Mouse (Mus musculus) small intestine, adult 2 months (tissue): ENCODE results near the gene Hoxb4. TPM values are rescaled to one million over a fixed set of nuclear protein-coding genes. Genes with fewer than 3 reads are reported as not detected.

Experiments
- H3K27ac ChIP-seq: fragments of 200-500 bp; 2 replicates; pipeline ENCODE4 v1.5.1; 2012; ENCODE audit warnings: low read depth, low read length, control low read depth, inconsistent platforms; ENCODE audit not compliant: insufficient read depth
- H3K27me3 ChIP-seq: fragments of 200-500 bp; 2 replicates; pipeline ENCODE4 v1.6.1; 2012; ENCODE audit warnings: mild to moderate bottlenecking, moderate library complexity, low read length, inconsistent platforms; ENCODE audit not compliant: control insufficient read depth, insufficient read depth
- H3K36me3 ChIP-seq: fragments of 200-500 bp; 2 replicates; pipeline ENCODE4 v1.6.1; 2012; ENCODE audit warnings: mild to moderate bottlenecking, low read length, control low read depth, inconsistent platforms; ENCODE audit not compliant: control insufficient read depth, insufficient read depth
- H3K4me1 ChIP-seq: fragments of 200-500 bp; 2 replicates; pipeline ENCODE4 v1.6.1; 2012; ENCODE audit warnings: low read length, inconsistent platforms, mixed read lengths; ENCODE audit not compliant: control insufficient read depth, insufficient read depth, insufficient read length
- H3K4me3 ChIP-seq: fragments of 200-500 bp; 2 replicates; pipeline ENCODE4 v1.5.1; 2012; ENCODE audit warnings: low read depth, mild to moderate bottlenecking, control low read depth, inconsistent platforms, low read length, moderate library complexity
- CTCF ChIP-seq: fragments of 200-500 bp; IDR thresholded peaks from 2 replicates; pipeline ENCODE4 v1.5.1; 2012; ENCODE audit warnings: low read depth, mild to moderate bottlenecking, control low read depth, inconsistent platforms, low read length, moderate library complexity, mixed read lengths; ENCODE audit not compliant: insufficient replicate concordance, insufficient read length; ENCODE audit errors: extremely low read depth
- POLR2A ChIP-seq: fragments of 200-500 bp; IDR thresholded peaks from 2 replicates; pipeline ENCODE4 v1.6.1; 2012; ENCODE audit warnings: low read depth, mild to moderate bottlenecking, control low read depth, inconsistent platforms, low read length, moderate library complexity
- WGBS: fragments of 180-500 bp; shearing (Covaris S2); methylation state at CpG from one replicate; pipeline ENCODE4 v1.1.7; 2018; 5-methylcytosine and 5-hydroxymethylcytosine counted together
- polyA plus RNA-seq: library from polyadenylated mRNA; depleted of rRNA; stranded (reverse); fragments of >200 nt; gene quantifications from 2 replicates; pipeline ENCODE4 v1.2.3, GENCODE M21; 2012

Hoxb4 gene
- polyA plus RNA-seq, 1 experiment: 2.9 TPM

DNA sequence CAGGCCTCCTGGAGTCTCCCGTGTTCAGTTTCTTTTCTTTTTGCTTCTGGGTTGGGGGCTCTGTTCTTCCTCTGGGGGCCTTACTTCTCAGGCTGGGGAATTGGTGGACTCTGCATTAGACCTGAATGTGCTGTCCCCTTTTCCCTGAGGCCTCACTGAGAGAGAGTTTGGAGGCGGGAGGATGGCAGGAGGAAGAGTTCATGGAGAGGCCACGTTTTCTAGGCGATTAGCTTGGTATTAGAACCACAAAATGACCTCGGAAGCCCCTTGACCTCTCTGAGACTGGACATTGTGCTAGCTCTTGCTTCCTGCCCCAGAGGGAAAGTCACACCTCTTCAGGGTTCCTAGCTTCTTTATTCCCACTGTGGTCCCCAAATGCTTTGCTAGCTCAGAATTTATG lies 6.1 kb downstream of the Hoxb4 start:
- peak overlapping the region; percentile 58 for H3K27ac ChIP-seq
- H3K27me3 ChIP-seq: peaks cover 21% of the 10 kb centered on the region
- H3K4me1 ChIP-seq: peaks cover 5% of the 10 kb centered on the region; the same call in 1 of the 2 replicates
- no peak overlapping the region for H3K4me3 ChIP-seq
- 45% methylated on average over 5 of the region's 5 CpGs for WGBS
- TF ChIP-seq CTCF: no peak
- no peak for TF ChIP-seq POLR2A
- peaks cover 2% of the 10 kb centered on the region; the same call in 1 of the 2 replicates for H3K36me3 ChIP-seq

DNA sequence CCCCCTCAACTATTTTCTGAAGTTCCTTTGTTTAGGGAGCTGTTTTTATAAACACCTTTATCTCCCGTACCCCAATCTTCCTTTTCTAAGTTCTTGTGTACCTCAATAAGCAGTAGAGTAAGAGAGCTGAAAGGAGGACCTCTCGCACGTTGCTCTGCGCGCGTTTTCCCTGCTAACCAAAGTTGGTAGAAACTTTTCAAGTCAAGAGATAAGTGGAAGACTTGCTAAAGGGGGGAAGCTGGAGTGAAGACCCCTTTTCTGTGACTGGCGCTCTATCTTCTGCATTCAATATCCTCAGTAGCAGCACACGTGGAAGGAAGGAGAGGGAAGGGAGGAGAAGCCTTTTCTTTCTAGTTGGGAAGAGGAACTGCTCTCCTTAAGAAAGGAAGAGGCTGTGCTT lies 6.9 kb downstream of the Hoxb4 start:
- peaks cover 2% of the 10 kb centered on the region; the same call in 1 of the 2 replicates for H3K36me3 ChIP-seq
- H3K4me1 ChIP-seq: peaks cover 2% of the 10 kb centered on the region; the same call in 1 of the 2 replicates
- TF ChIP-seq POLR2A (no peak), CTCF (no peak)
- 50% methylated on average over 8 of the region's 8 CpGs for WGBS
- peak overlapping the region; percentile 49 for H3K27ac ChIP-seq
- no peak overlapping the region for H3K4me3 ChIP-seq
- peaks cover 13% of the 10 kb centered on the region for H3K27me3 ChIP-seq

DNA sequence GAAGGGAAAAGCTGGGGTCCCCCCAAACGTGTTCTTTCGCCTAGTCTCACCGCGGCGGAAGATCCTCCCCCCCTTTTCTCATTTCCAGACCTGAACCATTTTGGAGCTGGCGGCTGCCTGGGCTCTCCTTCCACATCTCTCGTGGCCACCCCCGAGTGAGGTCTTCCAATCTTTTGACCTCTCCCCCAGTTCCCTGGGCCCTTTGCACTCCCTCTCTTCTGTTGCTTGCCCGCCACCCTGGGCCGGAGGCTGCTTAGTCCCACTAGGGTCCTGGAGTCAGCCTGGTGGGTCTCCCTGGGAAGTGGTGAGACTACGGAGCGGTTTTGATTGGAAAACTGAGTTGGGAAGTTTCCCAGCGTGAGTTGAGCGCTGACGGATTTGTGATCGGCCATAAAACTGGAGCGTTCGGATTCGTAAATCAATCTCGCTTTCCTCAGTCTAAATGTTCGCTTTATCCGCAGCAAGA lies 7.7 kb downstream of the Hoxb4 start:
- Histone ChIP-seq H3K4me3 (peak overlapping the region; percentile 14), H3K27ac (peak overlapping the region; percentile 2; the same call in 1 of the 2 replicates), H3K36me3 (no peaks in the 10 kb centered on the region; the same call in 1 of the 2 replicates), H3K27me3 (peaks cover 7% of the 10 kb centered on the region; the same call in 1 of the 2 replicates), H3K4me1 (no peaks in the 10 kb centered on the region)
- 40% methylated on average over 22 of the region's 22 CpGs for WGBS
- TF ChIP-seq POLR2A: no peak
- no peak for TF ChIP-seq CTCF

- Histone ChIP-seq H3K36me3 (no peaks in the 10 kb centered on the region), H3K4me3 (no peak overlapping the region), H3K27me3 (0 out of 2 replicates have a peak, but pooled peaks cover 3% of the 10 kb centered on the region), H3K4me1 (no peaks in the 10 kb centered on the region), H3K27ac (peak overlapping the region; percentile 16; the same call in 1 of the 2 replicates)
- 58% methylated on average over 12 of the region's 12 CpGs for WGBS
- TF ChIP-seq CTCF (no peak), POLR2A (no peak)
Measured at GRCm38 (mm10) chr11:96326705-96327104, 8.6 kb downstream of the Hoxb4 start.

- Histone ChIP-seq H3K4me1 (no peaks in the 10 kb centered on the region), H3K36me3 (no peaks in the 10 kb centered on the region), H3K4me3 (no peak overlapping the region), H3K27me3 (0 out of 2 replicates have a peak, but pooled peaks cover 3% of the 10 kb centered on the region), H3K27ac (no peak overlapping the region)
- TF ChIP-seq CTCF (no peak), POLR2A (no peak)
- 61% methylated on average over 7 of the region's 7 CpGs for WGBS
Measured at GRCm38 (mm10) chr11:96327122-96327521, 9.1 kb downstream of the Hoxb4 start.

- WGBS: 47% methylated on average over 5 of the region's 5 CpGs
- H3K4me1 ChIP-seq: no peaks in the 10 kb centered on the region
- H3K27me3 ChIP-seq: 0 out of 2 replicates have a peak, but pooled peaks cover 3% of the 10 kb centered on the region
- TF ChIP-seq CTCF: no peak
- no peak for TF ChIP-seq POLR2A
- H3K27ac ChIP-seq: no peak overlapping the region
- no peak overlapping the region for H3K4me3 ChIP-seq
- no peaks in the 10 kb centered on the region for H3K36me3 ChIP-seq
Measured at GRCm38 (mm10) chr11:96327750-96328149, 9.7 kb downstream of the Hoxb4 start.

- H3K27ac ChIP-seq: no peak overlapping the region
- no peak for TF ChIP-seq POLR2A
- TF ChIP-seq CTCF: no peak
Measured at GRCm38 (mm10) chr11:96328605-96329004, 10.5 kb downstream of the Hoxb4 start.

More at GRCm38 (mm10) chr11:96328605-96329004, 10.5 kb downstream of the Hoxb4 start:
- 52% methylated on average over 8 of the region's 8 CpGs for WGBS
- Histone ChIP-seq H3K4me3 (no peak overlapping the region), H3K36me3 (no peaks in the 10 kb centered on the region), H3K4me1 (no peaks in the 10 kb centered on the region), H3K27me3 (peaks cover 3% of the 10 kb centered on the region; the same call in 1 of the 2 replicates)
